Mouse (Mus musculus) megakaryocyte, embryonic 14.5 days (primary cell): Measurements from ENCODE around the gene Pusl1. TPM values are rescaled to one million over a fixed set of nuclear protein-coding genes. Genes with fewer than 3 reads are reported as not detected.
A peak's percentile ranks its signal among the peaks of the same experiment; 100 is the strongest.

Experiments
- H3K27me3 ChIP-seq: replicated peaks from 2 replicates; pipeline ENCODE3; 2012; ENCODE audit warnings: inconsistent platforms
- H3K36me3 ChIP-seq: replicated peaks from 2 replicates; pipeline ENCODE3; 2012; ENCODE audit warnings: low read length, inconsistent platforms, mixed read lengths
- H3K4me1 ChIP-seq: 2 replicates; pipeline ENCODE4 v1.6.1; 2012; ENCODE audit warnings: inconsistent platforms
- H3K4me3 ChIP-seq: replicated peaks from 2 replicates; pipeline ENCODE3; 2012; ENCODE audit warnings: moderate library complexity, mild to moderate bottlenecking, inconsistent platforms
- H3K9me3 ChIP-seq: 2 replicates; pipeline ENCODE4 v1.6.1; 2012; ENCODE audit warnings: inconsistent platforms
- FLI1 ChIP-seq: IDR thresholded peaks from 2 replicates; pipeline ENCODE4 v1.6.1; 2012; ENCODE audit warnings: low read length, inconsistent platforms, mixed read lengths
- GATA1 ChIP-seq: IDR thresholded peaks from 3 replicates; pipeline ENCODE4 v1.6.1; 2012; ENCODE audit warnings: mixed read lengths, low read length, inconsistent platforms, borderline replicate concordance
- polyA plus RNA-seq: library from polyadenylated mRNA; stranded (reverse); fragments of >175 nt; gene quantifications from 2 replicates; pipeline ENCODE4 v1.2.3, GENCODE M21; 2012; ENCODE audit warnings: low replicate concordance; ENCODE audit not compliant: insufficient read depth

Gene Pusl1
- polyA plus RNA-seq, 1 experiment: 99.4 TPM

GRCm38 (mm10) chr4:155859318-155859717 lies 32.3 kb downstream of the Pusl1 start:
- H3K4me3 ChIP-seq: no peak overlapping the region
- H3K36me3 ChIP-seq: peaks cover 100% of the 10 kb centered on the region
- peaks cover 10% of the 10 kb centered on the region; the same call in 1 of the 2 replicates for H3K4me1 ChIP-seq
- H3K27me3 ChIP-seq: no peaks in the 10 kb centered on the region
- TF ChIP-seq FLI1: no peak
- TF ChIP-seq GATA1: no peak
- H3K9me3 ChIP-seq: no peaks in the 10 kb centered on the region

- TF ChIP-seq FLI1 (no peak), GATA1 (no peak)
- Histone ChIP-seq H3K9me3 (no peaks in the 10 kb centered on the region), H3K4me1 (peaks cover 28% of the 10 kb centered on the region), H3K36me3 (peaks cover 89% of the 10 kb centered on the region), H3K27me3 (no peaks in the 10 kb centered on the region), H3K4me3 (no peak overlapping the region)
These were observed 34.7 kb downstream of the Pusl1 start for GRCm38 (mm10) chr4:155856881-155857280.

- TF ChIP-seq FLI1 (no peak), GATA1 (no peak)
- Histone ChIP-seq H3K27me3 (no peaks in the 10 kb centered on the region), H3K36me3 (peaks cover 84% of the 10 kb centered on the region), H3K9me3 (no peaks in the 10 kb centered on the region), H3K4me3 (no peak overlapping the region), H3K4me1 (peaks cover 36% of the 10 kb centered on the region)
These were observed 35.5 kb downstream of the Pusl1 start for GRCm38 (mm10) chr4:155856071-155856470.

- Histone ChIP-seq H3K9me3 (no peaks in the 10 kb centered on the region), H3K27me3 (no peaks in the 10 kb centered on the region), H3K4me1 (peaks cover 47% of the 10 kb centered on the region), H3K36me3 (peaks cover 76% of the 10 kb centered on the region), H3K4me3 (no peak overlapping the region)
- TF ChIP-seq GATA1 (no peak), FLI1 (no peak)
These were observed 36.6 kb downstream of the Pusl1 start for GRCm38 (mm10) chr4:155854991-155855390.

- no peaks in the 10 kb centered on the region for H3K9me3 ChIP-seq
- no peaks in the 10 kb centered on the region for H3K27me3 ChIP-seq
- H3K4me3 ChIP-seq: no peak overlapping the region
- peaks cover 63% of the 10 kb centered on the region for H3K4me1 ChIP-seq
- no peak for TF ChIP-seq FLI1
- no peak for TF ChIP-seq GATA1
- H3K36me3 ChIP-seq: peaks cover 60% of the 10 kb centered on the region
These were observed 38.2 kb downstream of the Pusl1 start for GRCm38 (mm10) chr4:155853421-155853820.

GRCm38 (mm10) chr4:155851951-155852411 lies 39.6 kb downstream of the Pusl1 start:
- no peaks in the 10 kb centered on the region for H3K9me3 ChIP-seq
- peaks cover 72% of the 10 kb centered on the region for H3K4me1 ChIP-seq
- peaks cover 46% of the 10 kb centered on the region for H3K36me3 ChIP-seq
- H3K4me3 ChIP-seq: no peak overlapping the region
- H3K27me3 ChIP-seq: no peaks in the 10 kb centered on the region
- no peak for TF ChIP-seq FLI1
- no peak for TF ChIP-seq GATA1

GRCm38 (mm10) chr4:155851368-155851767 lies 40.2 kb downstream of the Pusl1 start:
- no peaks in the 10 kb centered on the region for H3K9me3 ChIP-seq
- peaks cover 74% of the 10 kb centered on the region for H3K4me1 ChIP-seq
- no peaks in the 10 kb centered on the region for H3K27me3 ChIP-seq
- no peak overlapping the region for H3K4me3 ChIP-seq
- H3K36me3 ChIP-seq: peaks cover 40% of the 10 kb centered on the region
- no peak for TF ChIP-seq GATA1
- no peak for TF ChIP-seq FLI1

- Histone ChIP-seq H3K9me3 (no peaks in the 10 kb centered on the region), H3K36me3 (peaks cover 25% of the 10 kb centered on the region), H3K4me3 (peak overlapping the region; percentile 38), H3K4me1 (peaks cover 69% of the 10 kb centered on the region), H3K27me3 (no peaks in the 10 kb centered on the region)
- no peak for TF ChIP-seq GATA1
- TF ChIP-seq FLI1: no peak
These were observed 41.7 kb downstream of the Pusl1 start for GRCm38 (mm10) chr4:155849792-155850451.

- no peak for TF ChIP-seq FLI1
- TF ChIP-seq GATA1: no peak
- Histone ChIP-seq H3K9me3 (no peaks in the 10 kb centered on the region), H3K4me1 (peaks cover 69% of the 10 kb centered on the region), H3K27me3 (no peaks in the 10 kb centered on the region), H3K4me3 (peak overlapping the region; percentile 38), H3K36me3 (peaks cover 20% of the 10 kb centered on the region)
These were observed 42.2 kb downstream of the Pusl1 start for GRCm38 (mm10) chr4:155849391-155849790.

- Histone ChIP-seq H3K4me3 (peak overlapping the region; percentile 100), H3K27me3 (peaks cover 3% of the 10 kb centered on the region)
These were observed 43.0 kb downstream of the Pusl1 start for GRCm38 (mm10) chr4:155848434-155849095.

More at GRCm38 (mm10) chr4:155848434-155849095, 43.0 kb downstream of the Pusl1 start:
- Histone ChIP-seq H3K36me3 (peaks cover 12% of the 10 kb centered on the region), H3K9me3 (no peaks in the 10 kb centered on the region), H3K4me1 (peaks cover 68% of the 10 kb centered on the region)
- TF ChIP-seq FLI1: no peak
